Mouse (Mus musculus): ENCODE results near the gene Qser1.

- no peak for TF ChIP-seq CTCF (IDR thresholded peaks at IDR 0.05; ENCODE audit: borderline replicate concordance, control insufficient read depth, extremely low read depth, insufficient read depth, low read length, poor library complexity)
- no peak for TF ChIP-seq POLR2A (IDR thresholded peaks at IDR 0.05; ENCODE audit: control insufficient read depth, extremely low read depth, insufficient read depth, low read length, poor library complexity)
Measured at GRCm38 (mm10) chr2:104712486-104712809, 104.1 kb downstream of the Qser1 start.
